Mouse (Mus musculus) spleen, postnatal 14 days (tissue): ENCODE measurements around the gene Cgas.
A peak's percentile ranks its signal among the peaks of the same experiment; 100 is the strongest.

ENCODE experiments used
- DNase-seq, 2 experiments: peaks; one replicate each; pipeline ENCODE4 v3.0.0; 2021 to 2022; ENCODE audit warnings: low spot score in 2 of 2

Gene Cgas

GRCm38 (mm10) chr9:78457026-78457425 is 14.0 kb upstream of the Cgas start:
- no peak for DNase-seq

GRCm38 (mm10) chr9:78451382-78451781 is 8.3 kb upstream of the Cgas start:
- no peak for DNase-seq

DNA sequence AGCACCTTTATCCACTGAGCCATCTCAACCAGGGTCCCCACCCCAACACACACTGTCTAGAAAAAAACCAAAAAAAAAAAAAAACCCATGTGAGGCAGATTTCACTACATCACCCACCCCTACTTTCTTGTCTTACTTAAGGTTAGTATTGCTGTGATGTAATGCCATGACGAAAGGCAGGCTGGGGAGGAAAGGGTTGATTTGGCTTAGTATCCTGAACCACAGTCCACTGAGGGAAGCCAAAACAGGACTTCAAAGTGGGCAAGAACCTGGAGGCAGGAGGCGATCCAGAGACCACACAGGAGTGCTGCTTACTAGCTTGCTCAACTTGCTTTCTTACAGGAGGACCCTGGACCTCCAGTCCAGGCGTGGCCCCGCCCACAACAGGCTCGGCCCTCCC is 7.4 kb upstream of the Cgas start:
- no peak for DNase-seq

- peak; percentile 82 to 85 for DNase-seq
Observed at GRCm38 (mm10) chr9:78447973-78448873, 5.2 kb upstream of the Cgas start, which contains the start of the genes Mto1 and Gm17324. Gene Mto1 (plus strand): TSS chr9:78448208. Gene Gm17324 (minus strand): TSS chr9:78448786.

DNA sequence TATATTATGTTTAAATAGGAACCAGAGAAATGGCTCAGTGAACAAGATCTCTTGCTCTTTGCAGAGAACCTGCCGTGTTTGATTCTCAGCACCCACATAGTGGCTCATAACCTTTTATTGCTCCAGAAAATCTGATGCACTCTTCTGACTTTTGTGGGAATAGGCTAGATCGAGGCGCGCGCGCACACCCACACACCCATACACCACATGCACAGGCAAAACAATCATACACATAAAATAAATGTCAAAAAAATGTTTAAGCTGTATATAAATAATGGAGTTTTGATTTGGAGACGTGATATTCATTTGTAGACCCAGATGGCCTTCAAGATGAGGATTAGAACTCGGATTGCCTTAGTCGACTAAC is 4.6 kb upstream of the Cgas start:
- DNase-seq, result no peak

DNA sequence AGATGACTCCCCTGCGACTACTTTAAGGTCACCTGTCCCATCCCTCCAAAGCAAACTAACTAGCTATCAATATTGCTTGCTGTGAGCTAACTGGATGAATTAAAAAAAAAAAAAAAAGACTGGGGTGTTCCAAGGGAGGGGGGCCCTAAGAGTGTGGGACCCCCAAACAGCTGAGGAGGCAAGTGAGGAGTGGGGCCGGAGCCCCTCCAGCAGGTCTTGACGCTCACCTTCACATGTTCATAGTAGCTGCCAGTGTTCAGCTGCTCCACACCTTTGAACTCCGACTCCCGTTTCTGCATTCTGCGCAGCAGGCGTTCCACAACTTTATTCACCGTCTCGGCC is 829 bp downstream of the Cgas start:
- no peak for DNase-seq

GRCm38 (mm10) chr9:78439426-78439825 is 3.6 kb downstream of the Cgas start:
- DNase-seq, result no peak

DNA sequence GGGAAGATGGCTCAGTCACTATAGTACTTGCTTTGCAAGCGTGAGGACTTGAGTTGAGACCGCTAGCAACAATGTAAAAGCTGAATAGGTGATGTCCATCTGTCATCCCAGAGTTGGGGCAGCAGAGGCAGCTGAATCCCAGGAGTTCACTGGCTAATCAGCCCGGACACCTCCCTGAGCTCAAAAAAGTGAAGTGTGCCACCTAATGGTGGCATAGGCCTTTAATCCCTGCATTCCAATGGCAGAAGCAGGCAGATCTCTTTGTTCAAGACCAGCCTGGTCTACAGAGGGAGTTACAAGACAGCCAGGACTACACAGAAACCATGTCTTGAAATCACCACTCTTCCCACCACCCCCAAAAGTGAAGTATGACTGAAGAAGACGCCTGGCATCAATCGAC is 10.6 kb downstream of the Cgas start:
- no peak for DNase-seq

- peak in 1 of 2 experiments; percentile 50 for DNase-seq
Observed at GRCm38 (mm10) chr9:78430486-78430885, 12.6 kb downstream of the Cgas start.

- DNase-seq, result no peak
Observed at GRCm38 (mm10) chr9:78429551-78429950, 13.5 kb downstream of the Cgas start.

DNA sequence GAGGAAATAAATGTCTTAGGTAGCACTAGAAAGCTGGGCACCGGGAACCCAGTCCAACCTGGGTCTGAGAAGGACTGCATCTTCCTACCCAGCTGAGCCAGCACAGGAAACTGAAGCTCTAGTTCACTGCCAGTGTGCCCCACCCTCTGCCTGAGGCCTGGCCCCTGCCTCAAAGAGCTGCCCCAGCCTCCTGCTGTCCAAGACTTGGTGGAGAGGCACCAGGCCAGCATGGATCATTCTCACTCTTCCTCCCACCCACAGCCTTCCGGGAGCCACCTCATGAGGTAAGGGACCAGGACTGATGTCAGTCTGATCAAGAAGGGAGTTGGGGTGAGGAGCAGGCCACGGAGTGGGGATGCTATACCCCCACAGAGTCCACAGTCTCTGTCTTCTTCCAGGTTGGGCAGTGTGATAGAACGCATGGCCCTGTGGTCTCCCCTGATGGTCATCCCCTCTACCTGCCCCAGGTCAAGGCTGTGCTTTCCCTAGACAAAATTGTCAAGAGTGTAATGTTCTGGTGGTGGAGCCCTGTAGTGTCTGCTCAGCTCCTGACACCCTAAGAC is 14.1 kb downstream of the Cgas start:
- DNase-seq, result peak in 1 of 2 experiments; percentile 3

DNA sequence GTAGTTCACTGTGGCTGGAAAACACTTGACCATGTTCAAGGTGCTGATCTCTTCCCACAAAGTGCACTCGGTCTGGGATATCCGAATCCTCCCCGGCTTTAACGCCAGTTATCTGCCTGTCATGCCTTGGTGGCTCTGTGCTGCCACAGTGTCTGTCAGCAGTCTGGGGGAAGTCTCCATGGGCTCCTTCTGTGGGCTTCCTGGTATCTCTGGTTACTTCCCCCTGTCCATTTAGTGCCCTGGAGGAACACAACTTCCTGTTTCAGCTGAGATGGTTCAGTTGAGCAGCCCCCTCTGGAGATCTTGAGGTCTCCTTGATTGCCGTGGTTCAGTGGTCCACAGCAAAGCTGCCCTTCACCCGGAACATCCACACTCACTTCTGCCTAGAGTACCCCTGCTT is 14.9 kb downstream of the Cgas start:
- no peak for DNase-seq

DNA sequence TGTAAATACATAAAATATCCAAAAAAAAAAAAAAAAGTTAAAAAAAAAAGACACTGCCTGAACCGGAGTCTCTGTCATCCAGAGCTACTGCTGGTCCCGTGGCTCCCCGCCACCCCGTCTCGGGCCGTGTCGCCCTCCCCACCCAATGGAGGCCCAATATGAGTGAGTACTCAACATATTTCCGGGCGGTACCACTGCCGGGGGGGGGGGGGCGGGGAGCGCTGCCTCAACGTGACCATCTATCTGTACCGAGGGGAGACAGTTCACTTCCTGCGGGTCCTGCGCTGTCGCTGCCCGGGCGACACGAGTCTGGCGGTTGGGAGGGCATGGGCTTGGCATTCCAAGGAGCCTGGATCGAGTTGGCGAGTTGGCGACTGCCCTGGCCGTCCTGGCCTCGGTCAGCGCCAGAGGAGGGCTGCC is 15.7 kb downstream of the Cgas start:
- DNase-seq, result no peak

- no peak for DNase-seq
Observed at GRCm38 (mm10) chr9:78401596-78401995, 41.4 kb downstream of the Cgas start.

GRCm38 (mm10) chr9:78400570-78400969 is 42.5 kb downstream of the Cgas start:
- no peak for DNase-seq

DNA sequence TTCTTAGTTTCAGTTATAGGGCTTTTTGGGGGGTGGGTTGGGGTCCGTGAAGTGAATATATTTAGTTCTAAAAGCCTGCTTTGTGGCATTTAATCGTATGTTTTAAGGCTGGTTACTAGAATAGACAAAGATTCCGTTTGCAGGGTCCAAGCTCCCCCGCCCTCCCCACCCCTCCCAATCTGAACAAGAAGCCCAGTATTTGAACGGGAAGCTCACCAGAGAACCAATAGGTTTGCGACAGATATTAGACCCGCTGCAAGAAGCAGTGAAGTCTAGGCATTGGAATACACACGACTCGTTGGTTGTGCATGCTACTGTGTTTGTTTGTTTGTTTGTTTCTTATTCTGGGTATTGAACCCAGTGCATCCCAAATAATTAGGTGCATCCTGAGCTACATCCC is 46.5 kb downstream of the Cgas start:
- no peak for DNase-seq

- peak; percentile 4 to 9 for DNase-seq
Observed at GRCm38 (mm10) chr9:78395630-78396351, 47.2 kb downstream of the Cgas start, which contains the start of gene Ddx43. Gene Ddx43 (plus strand): TSS chr9:78395777.

DNA sequence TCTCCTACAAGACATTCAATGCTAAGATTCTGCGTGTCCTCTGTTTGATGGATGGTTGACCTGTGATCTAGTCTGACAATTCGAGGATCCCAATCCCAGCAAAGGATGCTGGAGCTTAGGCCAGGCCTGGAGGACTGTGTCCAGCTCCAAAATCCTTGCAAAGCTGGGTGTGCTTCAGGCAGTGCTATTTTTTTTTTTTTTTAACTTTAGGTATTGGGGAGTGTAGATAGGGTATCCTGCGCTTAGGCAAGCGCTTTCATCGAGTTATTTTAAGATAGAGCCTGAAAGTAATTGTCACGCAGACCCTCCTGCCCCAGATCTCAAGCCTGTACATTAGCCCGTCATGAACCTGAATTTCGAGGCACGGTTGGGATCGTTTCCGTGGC is 47.8 kb downstream of the Cgas start:
- no peak for DNase-seq

DNA sequence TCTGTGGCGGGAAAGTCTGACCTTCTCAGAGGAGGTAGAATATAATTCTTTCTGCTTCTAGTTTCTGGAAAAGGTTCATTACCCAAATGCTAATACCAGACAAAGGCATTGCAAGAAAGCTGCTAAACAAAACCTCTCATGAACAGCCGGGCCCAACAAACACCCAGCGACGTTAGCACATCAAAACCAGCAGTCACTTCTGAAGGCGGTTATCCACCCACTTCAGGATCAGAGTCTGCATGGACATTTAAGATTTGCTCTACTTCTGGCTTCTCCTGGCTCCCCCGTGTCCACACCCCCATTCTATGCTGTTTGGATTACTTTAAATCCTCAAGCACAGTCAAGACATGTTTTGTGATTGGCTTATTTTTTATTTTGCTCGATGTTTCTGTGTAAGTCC is 48.4 kb downstream of the Cgas start:
- DNase-seq, result no peak

- no peak for DNase-seq
Observed at GRCm38 (mm10) chr9:78393741-78394140, 49.3 kb downstream of the Cgas start.

- no peak for DNase-seq
Observed at GRCm38 (mm10) chr9:78389981-78390380, 53.1 kb downstream of the Cgas start.

- DNase-seq, result no peak
Observed at GRCm38 (mm10) chr9:78386947-78387346, 56.1 kb downstream of the Cgas start.

- DNase-seq, result no peak
Observed at GRCm38 (mm10) chr9:78385893-78386292, 57.1 kb downstream of the Cgas start.
